Mouse (Mus musculus) kidney, postnatal 4 days (tissue): ENCODE data around the gene Tenm3.

ENCODE experiments used
- DNase-seq, 2 experiments: peaks; one replicate each; pipeline ENCODE4 v3.0.0; 2021; ENCODE audit warnings: mixed read lengths in 2 of 2

Tenm3 gene

DNA sequence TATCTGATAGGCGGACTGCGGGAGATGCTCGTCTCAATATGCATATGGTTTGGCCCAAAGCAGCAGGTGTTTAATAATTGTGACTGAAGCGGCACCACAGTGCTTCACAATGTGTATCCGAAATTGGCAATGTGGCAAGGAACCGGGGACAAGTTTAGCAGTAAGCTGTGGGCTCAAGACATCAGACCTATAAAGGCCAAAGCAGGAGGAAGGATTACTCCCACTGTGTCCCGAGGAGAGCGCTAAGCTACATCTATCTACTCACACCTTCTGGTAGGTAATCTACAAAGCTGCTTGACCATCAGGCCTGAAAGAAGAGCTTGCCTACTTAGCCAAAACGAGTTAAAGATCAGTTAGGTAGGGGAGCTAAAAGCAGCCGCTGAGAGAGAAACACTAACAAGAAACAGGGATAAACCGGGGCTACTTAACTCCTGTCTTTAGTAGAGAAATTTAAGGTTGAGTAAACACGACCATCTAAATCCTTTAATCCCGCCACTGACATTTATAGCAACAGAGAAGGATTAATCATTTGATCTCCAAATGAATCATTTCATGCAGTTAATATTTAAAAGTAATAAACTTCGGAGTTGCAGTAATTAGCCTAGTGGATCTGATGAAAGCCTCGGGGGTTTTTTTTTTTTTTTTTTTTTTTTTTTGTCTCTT is 188.2 kb downstream of the Tenm3 start:
- no peak for DNase-seq

GRCm38 (mm10) chr8:48649845-48650244 is 193.9 kb downstream of the Tenm3 start:
- no peak for DNase-seq

DNA sequence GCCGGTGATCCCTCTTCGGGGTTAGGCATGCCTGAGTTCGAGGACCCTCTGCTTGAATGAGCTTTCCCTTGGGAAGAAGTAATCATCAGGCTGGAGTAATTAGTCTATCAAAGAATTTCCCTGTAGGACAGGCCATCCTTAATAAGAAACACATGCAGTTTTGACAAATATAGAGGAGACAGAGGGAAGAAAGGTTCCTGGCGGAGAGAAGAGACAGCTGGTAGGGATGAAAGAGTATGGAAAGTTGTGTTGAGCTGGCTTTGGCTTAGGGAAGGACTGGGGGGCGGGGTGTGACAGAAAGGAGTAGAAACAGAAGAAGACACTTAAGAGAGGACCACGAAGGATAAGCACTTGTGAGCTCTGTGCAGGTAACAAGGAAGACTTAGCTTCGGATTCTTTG is 194.3 kb downstream of the Tenm3 start:
- peak; percentile 27 to 29 for DNase-seq

DNA sequence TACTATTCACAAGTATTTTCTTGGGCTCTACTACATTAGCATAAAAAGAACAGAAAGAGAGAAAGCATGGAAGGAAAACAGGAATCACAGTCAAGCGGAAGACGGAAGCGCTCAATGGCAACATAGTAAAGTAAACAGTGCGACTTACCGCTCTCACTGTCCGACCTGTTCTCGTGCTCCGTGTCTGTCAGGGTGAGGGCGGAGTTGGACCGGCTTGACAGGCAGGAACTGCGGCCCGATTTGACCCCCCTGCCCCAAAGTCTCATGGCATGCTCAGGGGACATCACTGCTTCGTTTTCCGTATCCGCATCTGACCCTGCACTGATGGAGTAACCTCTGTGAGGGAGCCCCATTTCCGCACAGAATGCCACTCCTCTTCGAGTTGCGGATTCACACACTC is 197.6 kb downstream of the Tenm3 start:
- no peak for DNase-seq

DNA sequence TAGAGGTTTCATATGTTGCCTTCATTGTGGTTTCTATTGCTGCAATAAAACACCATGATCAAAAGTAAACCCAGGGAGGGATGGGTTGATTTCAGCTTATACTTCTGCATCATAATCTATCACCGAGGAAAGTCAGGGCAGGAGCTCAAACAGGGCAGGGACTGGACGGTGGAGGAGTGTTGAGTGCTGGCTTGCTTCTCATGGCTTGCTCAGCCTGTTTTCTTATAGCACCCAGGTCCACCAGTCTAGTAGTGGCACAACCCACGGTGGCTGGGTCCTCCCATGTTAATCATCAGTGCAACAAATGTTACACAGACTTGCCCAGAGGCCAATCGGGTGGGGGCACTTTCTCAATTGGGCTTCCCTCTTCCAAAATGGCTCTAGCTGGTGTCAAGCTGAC is 205.6 kb downstream of the Tenm3 start:
- no peak for DNase-seq

GRCm38 (mm10) chr8:48636979-48637378 is 206.8 kb downstream of the Tenm3 start:
- no peak for DNase-seq

DNA sequence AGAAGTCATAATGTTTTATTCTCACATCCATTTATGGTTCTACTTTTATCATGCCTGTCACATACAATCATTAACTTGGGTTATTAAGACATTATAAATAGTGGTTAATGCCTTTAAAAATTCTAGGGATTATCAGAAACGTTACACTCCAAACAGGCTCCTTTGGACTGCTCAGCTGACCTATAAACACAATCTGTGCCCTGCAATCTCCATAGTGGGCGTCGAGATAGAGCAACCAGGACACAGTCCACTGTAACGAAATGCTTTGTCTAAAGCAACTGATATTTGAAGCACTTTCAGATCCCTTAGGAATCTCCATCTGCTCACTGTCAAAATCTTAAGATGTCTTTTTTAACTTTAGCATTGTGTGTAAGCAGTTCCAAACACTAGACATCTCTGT is 207.9 kb downstream of the Tenm3 start:
- no peak for DNase-seq

GRCm38 (mm10) chr8:48633426-48633825 is 210.3 kb downstream of the Tenm3 start:
- no peak for DNase-seq

GRCm38 (mm10) chr8:48622517-48623153 is 221.1 kb downstream of the Tenm3 start:
- DNase-seq = no peak

DNA sequence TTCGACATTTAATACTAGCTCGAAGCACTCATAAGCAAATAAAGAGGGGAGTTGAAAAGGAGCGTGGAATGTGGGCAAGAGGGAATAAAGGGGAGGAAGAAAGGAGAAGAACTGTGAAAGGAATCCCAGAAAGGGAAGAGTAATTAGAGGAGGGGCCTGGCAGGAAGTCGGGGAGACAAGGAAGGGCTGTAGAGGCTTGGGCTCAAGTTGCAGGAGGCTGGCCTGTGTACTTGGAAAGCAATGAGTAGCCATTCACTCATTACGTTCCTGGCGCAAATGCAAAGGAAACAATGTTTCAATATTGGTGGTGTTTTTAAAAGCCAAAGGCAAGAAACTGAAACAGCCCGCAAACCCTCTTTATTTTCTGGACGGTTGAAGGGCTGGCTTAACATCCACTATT is 228.7 kb downstream of the Tenm3 start:
- peak in 1 of 2 experiments; percentile 38 for DNase-seq

DNA sequence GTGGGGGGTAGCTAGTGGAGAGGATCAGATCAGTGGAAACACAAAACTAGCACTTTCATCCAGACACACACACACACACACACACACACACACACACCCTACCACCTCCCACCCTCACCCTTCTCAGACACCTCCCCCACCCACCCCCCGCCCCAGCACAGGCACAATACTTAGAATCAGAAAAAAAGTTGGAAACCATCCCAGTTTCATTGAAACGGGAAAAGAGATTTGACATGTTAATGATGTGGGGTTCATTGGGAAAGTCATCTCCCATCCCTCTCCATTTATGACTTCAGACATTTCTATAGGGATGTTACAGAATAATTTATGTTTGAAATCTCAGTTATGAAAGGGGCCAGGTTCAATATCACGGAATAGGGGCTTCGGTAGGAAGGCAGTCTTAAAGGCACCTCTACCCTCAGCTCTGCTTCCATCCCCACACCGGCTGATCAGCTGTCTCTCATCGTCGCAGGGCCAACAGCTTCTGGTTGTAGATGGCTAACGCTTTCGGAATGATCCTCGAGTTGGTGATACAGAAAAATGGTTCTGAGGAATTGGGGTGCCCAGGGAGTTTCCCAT is 231.7 kb downstream of the Tenm3 start:
- no peak for DNase-seq

- DNase-seq = no peak
Measured at GRCm38 (mm10) chr8:48611126-48611525, 232.6 kb downstream of the Tenm3 start.

DNA sequence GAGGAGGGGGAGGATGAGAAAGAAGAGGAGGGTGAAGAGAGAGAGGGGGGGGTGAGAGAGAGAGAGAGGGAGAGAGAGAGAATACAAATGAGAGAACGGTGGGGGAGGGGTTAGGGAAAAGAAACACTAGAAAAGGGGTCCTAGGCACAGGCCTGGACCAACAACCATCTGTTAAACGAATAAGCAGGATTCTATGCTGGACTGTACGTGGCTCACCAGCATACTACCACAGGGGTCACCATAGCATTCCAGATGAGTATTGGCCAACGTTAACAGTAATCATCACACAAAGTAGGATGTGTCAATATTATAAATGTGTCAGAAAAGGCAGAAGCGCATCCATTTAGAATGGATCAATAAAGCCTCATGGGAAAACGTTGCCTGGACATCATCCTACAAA is 233.4 kb downstream of the Tenm3 start:
- no peak for DNase-seq

- no peak for DNase-seq
Measured at GRCm38 (mm10) chr8:48609684-48610083, 234.1 kb downstream of the Tenm3 start.

DNA sequence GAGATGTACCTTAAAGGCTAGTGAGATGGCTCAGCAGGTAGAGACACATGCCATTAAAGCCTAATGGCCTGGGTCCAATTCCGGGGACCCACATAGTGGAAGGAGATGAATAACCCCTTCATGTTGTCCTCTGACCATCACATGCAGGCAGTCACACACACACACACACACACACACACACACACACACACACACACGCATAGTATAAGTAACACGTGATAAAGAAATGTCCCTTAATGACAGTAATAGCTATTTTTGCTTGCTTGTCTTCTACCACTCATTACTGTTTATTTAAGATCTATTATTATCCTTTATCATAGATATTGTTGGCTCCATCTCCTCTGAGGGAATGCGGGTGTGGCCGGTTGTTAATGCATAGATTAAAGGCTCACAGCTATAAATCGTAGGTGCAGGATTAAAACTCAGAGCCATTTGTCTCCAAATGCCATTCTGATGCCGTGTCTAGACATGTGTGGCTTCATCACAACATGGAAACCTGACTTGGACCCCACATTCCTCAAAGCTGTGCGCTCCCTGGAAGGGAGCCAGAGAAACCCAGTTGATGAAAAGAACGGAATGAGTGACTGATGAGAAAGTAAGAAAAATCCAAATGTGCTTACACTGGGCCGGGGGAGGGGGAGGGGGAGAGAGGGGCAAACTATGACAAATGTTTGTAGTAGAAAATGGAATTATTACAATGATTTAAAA is 239.4 kb downstream of the Tenm3 start:
- no peak for DNase-seq

DNA sequence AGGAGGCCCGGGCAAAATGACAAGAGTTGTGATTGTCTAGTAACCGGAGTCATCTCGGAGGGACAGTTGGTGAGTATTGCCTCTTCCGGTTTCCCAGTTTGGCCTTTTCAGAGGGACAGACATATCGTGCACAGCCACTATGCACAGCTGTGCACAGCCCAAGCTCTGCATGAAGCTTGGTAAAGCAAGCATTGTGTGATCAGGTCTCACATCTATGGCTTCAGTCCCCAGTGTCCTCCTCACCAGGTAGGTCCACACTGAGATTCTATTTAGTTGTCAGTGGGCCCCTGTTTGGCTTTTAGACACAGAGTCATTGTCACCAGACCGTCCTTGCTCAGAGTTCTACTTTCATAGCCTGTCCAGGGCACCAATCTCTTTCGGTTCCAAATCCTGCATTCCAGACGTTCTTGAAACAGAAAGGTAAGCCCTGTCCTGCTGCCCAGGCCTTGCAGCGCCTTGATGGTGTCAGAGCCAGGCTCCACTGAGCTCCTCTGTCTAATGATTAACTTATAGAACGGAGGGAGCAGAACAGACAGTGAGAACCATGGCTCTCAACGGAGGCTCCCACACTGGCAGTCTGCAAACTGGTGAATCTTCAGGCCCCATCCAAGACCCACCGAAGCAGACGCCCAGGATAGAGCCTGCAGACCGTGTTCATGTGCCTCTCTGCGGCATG is 240.4 kb downstream of the Tenm3 start:
- DNase-seq = peak; percentile 20 to 45

DNA sequence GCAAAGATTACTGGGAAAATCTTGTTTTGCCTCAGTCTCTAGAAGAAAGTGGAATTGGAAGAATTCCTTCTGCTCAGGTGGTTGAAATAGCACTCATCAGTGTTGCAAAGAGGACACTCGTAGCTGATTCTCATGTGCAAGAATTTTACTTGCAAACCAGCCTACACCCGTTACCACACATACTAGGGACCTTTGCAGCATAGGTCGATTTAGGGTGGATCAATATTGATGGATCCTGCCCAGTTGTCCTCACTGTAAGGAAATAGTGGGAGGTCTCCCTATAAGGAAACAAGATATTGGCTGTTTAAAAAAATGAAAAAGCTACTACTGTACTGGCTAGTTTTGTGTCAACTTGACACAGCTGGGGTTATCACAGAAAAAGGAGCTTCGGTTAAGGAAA is 242.1 kb downstream of the Tenm3 start:
- DNase-seq = no peak

DNA sequence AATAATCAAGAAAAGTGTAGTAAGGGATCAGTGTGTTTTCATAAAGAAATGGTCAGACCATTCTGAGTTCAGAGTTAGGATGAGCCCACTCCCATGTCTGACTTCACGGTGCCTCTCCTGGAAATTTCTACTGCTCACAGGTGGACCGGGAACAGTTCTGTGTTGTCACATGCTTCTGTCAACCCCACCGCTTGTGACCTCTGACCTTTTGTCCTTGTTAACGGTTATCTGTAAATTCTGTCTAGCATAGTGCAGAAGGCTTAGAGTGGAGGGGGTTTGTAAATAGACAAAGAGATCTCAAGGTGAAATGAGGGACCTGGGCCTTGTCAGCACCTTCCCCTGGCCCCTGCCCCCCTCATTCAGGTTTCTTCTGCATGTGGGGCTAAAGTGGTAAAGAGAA is 244.7 kb downstream of the Tenm3 start:
- DNase-seq = no peak

GRCm38 (mm10) chr8:48596332-48596731 is 247.4 kb downstream of the Tenm3 start:
- DNase-seq = no peak

DNA sequence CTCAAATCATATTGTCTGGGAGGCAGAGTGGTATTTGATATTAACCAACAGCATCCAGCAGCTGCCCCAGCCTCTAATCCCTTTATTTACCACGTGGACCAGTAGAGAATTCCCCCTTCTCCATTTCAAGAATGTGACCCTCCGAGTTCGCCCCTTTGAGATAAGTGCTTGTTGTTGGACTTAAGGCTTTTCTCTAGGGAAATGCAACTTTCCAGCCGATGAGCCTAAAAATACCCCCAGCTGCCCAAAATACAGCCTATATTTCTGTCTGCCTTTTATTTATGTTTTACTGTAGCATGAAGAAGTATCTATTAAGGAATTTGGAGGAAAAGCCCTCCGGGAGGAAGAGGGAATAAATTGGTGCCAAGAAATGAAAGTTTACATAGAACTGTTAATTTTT is 251.9 kb downstream of the Tenm3 start:
- no peak for DNase-seq

GRCm38 (mm10) chr8:48579732-48580131 is 264.0 kb downstream of the Tenm3 start:
- DNase-seq = no peak

GRCm38 (mm10) chr8:48579144-48579543 is 264.6 kb downstream of the Tenm3 start:
- DNase-seq = peak in 1 of 2 experiments; percentile 25

GRCm38 (mm10) chr8:48572941-48573340 is 270.8 kb downstream of the Tenm3 start:
- no peak for DNase-seq
